Mouse (Mus musculus) lung, postnatal 25 days (tissue): ENCODE data around the gene Slfn4.
"Not testable (repeated sequence)": the region's sequence is repeated elsewhere in the genome, so short reads cannot be mapped to it uniquely, and the experiment has no call there.

Experiments
- DNase-seq: peaks from one replicate; pipeline ENCODE4 v3.0.0; 2022; ENCODE audit warnings: low spot score

Slfn4 gene

DNA sequence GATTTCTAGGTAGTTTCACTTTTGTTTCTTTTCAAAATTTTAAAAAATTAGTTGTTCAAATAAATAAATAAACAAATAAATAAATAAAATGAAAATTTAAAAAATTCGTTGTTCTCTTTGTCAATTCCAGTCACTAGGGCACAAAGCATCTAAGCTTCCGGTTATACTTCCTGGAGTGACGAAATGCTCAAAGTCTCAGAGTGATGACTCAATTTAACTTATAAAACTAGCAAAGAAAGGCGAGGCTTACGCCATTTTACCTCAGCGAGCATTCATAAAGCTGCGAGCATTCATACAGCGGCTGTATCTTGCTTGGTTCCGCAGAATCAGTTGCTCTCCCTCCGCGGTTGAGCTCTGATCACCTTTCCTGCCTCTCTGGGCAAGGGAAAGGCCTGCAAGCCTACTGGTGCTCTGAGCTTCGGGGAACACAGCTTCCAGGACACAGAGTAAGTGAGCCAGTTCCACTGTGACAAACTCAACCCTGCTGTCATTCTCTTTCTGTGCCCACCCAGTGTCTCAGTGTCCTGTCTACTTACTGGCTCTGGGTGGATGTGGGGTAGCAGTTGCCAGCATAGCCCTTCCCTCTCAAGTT, at the start of gene Slfn4:
Slfn4 (plus strand) TSS at position 239 of the 592 bp plus-strand sequence.
- DNase-seq: no peak

DNA sequence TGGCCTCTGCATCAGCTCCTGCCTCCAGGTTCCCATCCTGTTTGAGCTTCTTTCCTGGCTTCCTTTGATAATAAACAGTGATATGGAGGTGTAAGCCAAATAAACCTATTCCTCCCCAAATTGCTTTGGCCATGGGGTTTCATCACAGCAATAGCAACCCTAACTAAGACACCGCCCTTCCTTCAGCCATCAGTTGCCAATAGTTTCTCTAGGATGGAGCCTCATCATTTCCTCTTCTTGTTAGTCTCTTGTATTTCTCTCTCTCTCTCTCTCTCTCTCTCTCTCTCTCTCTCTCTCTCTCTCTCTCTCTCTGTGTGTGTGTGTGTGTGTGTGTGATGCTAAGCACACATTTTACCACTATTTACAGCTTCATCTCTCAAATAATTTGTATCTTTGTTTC, 49.4 kb upstream of the Slfn4 start:
- not testable (repeated sequence) for DNase-seq

DNA sequence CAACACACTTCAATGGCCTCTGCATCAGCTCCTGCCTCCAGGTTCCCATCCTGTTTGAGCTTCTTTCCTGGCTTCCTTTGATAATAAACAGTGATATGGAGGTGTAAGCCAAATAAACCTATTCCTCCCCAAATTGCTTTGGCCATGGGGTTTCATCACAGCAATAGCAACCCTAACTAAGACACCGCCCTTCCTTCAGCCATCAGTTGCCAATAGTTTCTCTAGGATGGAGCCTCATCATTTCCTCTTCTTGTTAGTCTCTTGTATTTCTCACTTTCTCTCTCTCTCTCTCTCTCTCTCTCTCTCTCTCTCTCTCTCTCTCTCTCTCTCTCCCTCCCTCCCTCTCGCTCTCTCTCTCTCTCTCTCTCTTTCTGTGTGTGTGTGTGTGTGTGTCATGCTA, 37.7 kb upstream of the Slfn4 start:
- DNase-seq: not testable (repeated sequence)

DNA sequence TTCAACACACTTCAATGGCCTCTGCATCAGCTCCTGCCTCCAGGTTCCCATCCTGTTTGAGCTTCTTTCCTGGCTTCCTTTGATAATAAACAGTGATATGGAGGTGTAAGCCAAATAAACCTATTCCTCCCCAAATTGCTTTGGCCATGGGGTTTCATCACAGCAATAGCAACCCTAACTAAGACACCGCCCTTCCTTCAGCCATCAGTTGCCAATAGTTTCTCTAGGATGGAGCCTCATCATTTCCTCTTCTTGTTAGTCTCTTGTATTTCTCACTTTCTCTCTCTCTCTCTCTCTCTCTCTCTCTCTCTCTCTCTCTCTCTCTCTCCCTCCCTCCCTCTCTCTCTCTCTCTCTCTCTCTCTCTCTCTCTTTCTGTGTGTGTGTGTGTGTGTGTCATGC, 26.0 kb upstream of the Slfn4 start:
- not testable (repeated sequence) for DNase-seq

DNA sequence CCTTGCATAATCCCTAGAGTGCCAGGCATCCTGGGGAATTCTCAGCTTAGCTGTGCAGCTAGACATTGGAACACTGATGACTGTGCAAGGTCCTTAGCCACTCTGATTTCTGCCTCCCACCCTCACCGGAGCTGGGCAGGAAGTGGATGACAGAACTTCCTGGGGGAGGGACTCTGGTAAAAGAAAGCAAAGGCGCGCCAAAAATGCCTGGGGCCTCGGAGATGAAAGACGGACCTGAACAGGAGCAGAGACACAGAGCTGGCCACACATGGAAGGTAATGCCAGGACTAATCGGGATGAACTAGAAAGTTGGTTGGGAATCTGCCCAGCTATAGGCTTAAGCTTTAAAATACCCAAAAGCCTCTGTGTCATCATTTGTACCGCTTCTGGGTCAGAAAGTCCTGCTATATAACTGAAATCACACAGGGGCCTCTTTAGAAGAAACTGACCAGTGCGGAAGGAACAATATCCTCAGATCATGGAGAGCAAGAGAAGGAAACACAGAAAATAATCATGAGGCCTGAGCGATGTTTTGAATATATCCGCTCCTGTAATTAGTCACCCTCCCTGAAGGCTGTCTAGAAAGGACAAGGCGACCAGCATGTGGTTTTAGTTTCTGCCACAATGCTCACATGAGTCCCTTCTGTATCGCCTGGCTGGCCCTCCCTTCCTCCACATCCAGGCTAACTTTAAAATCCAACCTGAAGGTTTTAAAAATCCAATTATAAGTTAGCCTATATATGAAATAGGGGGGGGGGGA, 16.3 kb downstream of the Slfn4 start, which contains the start of gene Slfn3:
Slfn3 (plus strand) TSS at position 197 of the 760 bp plus-strand sequence.
- DNase-seq: peak; percentile 59

- DNase-seq: peak; percentile 28
Measured at GRCm38 (mm10) chr11:83192001-83192400, 17.0 kb downstream of the Slfn4 start.

- DNase-seq: no peak
Measured at GRCm38 (mm10) chr11:83205002-83205401, 30.0 kb downstream of the Slfn4 start.

DNA sequence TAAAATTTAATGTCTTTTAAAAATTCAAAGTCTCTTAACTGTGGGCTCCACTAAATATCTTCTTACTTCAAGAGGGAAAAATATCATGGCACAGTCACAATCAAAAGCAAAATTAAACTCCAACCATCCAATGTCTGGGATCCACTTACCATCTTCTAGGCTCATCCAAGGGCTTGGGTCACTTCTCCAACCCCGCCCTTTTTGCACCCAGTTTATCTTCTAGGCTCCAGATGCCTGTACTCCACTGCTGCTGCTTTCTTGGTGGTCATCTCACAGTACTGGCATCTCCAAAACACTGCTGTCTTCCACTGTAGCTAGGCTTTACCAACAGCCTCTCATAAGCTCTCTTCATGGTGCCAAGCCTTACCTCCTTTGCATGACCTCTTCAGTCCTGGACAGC, 41.1 kb downstream of the Slfn4 start:
- DNase-seq: no peak

- DNase-seq: no peak
Measured at GRCm38 (mm10) chr11:83221328-83221877, 46.4 kb downstream of the Slfn4 start.

GRCm38 (mm10) chr11:83223367-83223766, 48.4 kb downstream of the Slfn4 start:
- peak; percentile 31 for DNase-seq

DNA sequence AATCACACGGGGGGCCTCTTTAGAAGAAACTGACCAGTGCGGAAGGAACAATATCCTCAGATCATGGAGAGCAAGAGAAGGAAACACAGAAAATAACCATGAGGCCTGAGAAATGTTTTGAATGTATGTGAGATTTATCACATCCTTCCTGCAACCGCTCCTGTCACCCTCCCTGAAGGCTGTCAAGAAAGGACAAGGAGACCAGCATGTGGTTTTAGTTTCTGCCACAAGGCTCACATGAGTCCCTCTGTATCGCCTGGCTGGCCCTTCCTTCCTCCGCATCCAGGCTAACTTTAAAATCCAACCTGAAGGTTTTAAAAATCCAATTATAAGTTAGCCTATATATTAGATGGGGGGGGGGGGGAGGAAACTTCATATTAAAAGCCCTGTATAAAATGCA, 48.8 kb downstream of the Slfn4 start:
- DNase-seq: not testable (repeated sequence)

DNA sequence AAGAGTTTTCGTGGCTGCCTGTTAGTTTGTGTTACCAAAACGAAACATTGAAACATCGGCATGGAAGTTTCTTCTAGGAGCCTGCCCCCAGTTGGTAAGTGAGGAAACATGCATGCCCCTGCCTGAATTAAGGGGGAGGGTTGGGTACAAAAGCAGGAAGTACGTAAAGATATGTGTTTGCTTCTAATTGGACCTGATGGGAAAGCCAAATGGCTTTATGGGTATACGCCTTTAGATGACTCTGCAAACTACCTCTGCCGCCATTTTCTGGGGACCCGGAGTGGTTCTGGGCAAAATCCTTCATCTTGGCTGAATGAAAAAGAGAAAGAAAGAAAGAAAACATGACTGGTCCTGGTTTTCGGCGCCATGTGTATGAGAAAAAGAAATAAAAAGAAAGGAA, 49.2 kb downstream of the Slfn4 start:
- DNase-seq: peak; percentile 48

GRCm38 (mm10) chr11:83224750-83225149, 49.8 kb downstream of the Slfn4 start:
- DNase-seq: no peak

GRCm38 (mm10) chr11:83225371-83225960, 50.5 kb downstream of the Slfn4 start:
- no peak for DNase-seq

DNA sequence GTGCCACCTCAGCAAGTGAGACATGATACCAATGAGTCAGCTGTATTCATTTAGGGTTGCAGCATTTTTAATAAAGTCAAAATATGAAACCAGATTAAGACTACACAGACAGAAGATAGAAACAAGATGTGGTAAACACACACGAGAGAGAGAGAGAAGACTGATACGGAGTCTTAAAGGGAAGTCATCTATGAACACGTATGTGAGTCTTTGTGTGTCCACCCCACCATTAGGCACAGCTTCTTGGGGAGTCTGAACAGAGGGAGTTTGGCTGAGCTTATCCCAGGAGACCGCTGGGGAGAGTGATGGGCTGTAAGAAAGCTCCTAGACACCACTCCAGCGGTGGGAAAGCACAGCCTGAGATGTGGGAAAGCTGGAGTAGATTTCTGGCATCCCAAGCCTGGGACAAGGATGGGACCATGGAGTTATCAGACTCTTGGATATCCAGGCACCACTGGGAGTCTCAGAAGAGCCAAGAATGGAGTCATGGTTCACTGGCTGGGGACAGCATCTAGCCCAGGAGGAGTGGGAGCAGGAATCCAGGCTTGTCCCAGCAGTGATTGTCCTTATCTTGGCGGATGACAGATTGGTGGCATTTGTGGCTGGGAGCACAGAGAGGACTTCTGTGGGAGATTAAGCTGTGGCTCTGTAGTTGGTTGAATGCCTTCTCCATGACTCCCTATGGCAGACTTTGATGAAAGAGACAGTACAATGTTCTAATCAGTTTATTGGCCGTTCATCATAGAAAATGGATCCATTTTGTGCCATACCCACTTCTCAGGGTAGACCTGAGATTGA, 53.1 kb downstream of the Slfn4 start:
- DNase-seq: no peak

GRCm38 (mm10) chr11:83230966-83231365, 56.0 kb downstream of the Slfn4 start:
- peak; percentile 33 for DNase-seq

DNA sequence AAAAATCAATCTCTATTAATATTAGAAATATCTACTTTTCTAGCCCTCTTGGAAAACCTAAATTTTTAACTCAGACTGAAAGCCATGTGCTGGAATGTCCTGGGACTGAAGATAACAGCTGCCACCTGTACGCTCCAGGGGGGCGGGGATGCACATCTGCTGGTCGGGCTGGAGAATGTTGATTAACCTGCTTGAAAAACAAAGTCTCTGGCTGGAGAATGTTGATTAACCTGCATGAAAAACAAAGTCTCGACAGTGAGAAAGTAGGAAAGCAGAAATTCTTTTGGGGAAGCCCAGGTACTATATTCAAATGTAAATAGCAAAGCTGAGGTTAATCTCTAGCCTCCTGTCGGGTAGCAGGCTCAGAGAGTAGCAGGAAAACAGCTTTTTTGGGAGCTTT, 58.6 kb downstream of the Slfn4 start:
- not testable (repeated sequence) for DNase-seq

DNA sequence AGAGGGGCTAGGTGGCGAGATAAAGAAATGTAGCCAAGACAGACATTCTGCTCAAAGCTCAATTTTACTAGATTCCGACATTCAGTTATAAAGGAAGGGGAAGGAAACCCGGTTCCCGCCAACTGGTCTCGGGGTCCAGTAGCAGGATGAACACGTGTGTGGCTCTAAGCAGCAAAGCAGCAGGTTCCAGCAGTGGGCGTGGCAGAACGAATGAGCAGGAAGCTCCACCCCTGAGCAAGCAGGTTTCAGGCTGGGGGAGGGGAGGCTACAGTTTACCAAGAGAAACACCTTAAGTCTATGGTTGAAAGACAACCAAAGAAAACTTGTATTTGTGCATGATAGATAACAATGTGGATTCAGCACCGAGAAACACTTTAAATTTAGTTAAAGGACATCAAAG, 62.4 kb downstream of the Slfn4 start:
- not testable (repeated sequence) for DNase-seq

DNA sequence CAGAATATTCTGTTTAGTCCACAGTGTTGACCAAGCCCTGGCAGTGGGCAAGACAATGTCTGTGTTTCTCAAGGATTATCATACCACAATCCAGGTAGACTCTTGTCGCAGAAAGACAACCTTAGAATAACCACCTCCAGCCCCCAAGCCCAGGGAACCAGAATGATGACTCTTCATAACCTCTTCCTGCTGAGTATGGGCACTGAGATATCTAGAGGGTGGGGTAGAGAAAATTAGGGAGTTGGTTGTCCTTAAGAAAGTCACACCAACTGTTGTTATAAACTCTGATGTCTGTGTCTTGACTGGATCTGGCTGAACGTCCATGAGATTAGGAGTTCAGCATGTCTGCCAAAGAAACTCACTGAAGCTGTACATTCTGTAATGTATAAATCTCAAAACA, 63.4 kb downstream of the Slfn4 start:
- DNase-seq: no peak

- no peak for DNase-seq
Measured at GRCm38 (mm10) chr11:83239811-83240210, 64.8 kb downstream of the Slfn4 start.
